ENCODE assay signal across 26 mouse cellular contexts in the genomic region with DNA sequence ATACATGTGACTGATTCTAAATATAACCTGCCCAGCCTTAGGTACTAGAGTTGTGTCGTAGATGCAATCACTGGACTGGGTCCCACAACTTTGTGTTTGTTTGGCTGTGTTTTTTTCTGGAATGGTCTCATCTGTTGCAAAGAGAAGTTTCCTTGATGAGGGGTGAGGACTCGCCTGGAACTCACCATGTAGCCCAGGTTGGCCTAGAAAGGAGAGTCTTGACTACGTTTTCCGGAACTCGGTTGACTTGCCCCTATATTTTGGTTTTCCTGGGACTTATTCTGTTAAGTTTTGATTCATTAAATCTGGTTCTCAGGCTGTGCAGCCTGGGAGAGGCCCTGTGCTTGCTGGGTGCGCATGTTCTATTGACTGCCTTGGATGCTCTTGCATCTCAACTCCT. TPM values are rescaled to one million over a fixed set of nuclear protein-coding genes. Genes with fewer than 3 reads are reported as not detected.
DNase-seq lines count a peak whose midpoint lies in the region; ATAC-seq lines count a peak whose summit lies in the region.
"Had no signal": no experiment of that assay in that cellular context is flagged by ENCODE, and none has a peak within 500 bp of the region (broad histone marks: within the 10 kb centered on the region; RNA-seq: fewer than 3 reads in every experiment).

No protein-coding gene starts in this region.

- H3K4me2 ChIP-seq in midbrain, embryonic 11.5 days: no peak overlapping the region
- H3K4me2 ChIP-seq in midbrain, embryonic 13.5 days (replicated peaks): no peak overlapping the region

- ATAC-seq in midbrain, embryonic 11.5 days (ENCODE audit: low FRiP score): no peak
- no peak for ATAC-seq in midbrain, embryonic 13.5 days
- ATAC-seq: activated CD4-positive, CD25-positive, alpha-beta regulatory T cell, adult 4 months; CD4-positive, CD25-positive, alpha-beta regulatory T cell, adult 4 months; Patski had no signal

- H3K4me1 ChIP-seq in heart, embryonic 10.5 days: peaks cover 13% of the 10 kb centered on the region
- peaks cover 10% of the 10 kb centered on the region; the same call in 1 of the 2 replicates for H3K4me1 ChIP-seq in midbrain, embryonic 11.5 days (ENCODE audit: control insufficient read depth, insufficient read depth, low read length)
- peaks cover 16% of the 10 kb centered on the region for H3K4me1 ChIP-seq in midbrain, embryonic 13.5 days (replicated peaks)

- intact Hi-C loops in heart, postnatal 36 days (cut with DNase I): no loop called here

- no peaks in the 10 kb centered on the region for H3K9me3 ChIP-seq in heart, embryonic 10.5 days
- no peaks in the 10 kb centered on the region for H3K9me3 ChIP-seq in midbrain, embryonic 11.5 days (ENCODE audit: control insufficient read depth, low read length)
- no peaks in the 10 kb centered on the region for H3K9me3 ChIP-seq in midbrain, embryonic 13.5 days
- H3K9me3 ChIP-seq: G1E had no signal

- peak; percentile 54 for DNase-seq in heart, adult 11 months
- no peak for DNase-seq in heart, adult 18-20 months
- peak; percentile 42 for DNase-seq in heart, embryonic 10.5 days (ENCODE audit: low spot score)
- DNase-seq in heart, postnatal 36 days: no peak
- peak; percentile 56 for DNase-seq in midbrain, embryonic 11.5 days (ENCODE audit: low spot score, missing footprints)
- DNase-seq: adrenal gland, adult 2 months; adrenal gland, adult 8-10 months; adrenal gland, postnatal 10 days; adrenal gland, postnatal 14 days; adrenal gland, postnatal 25 days; adrenal gland, postnatal 36 days; B cell, adult 2 months; cerebellum, adult 11 months; cerebellum, adult 11-12 months; cerebellum, adult 18-20 months had no signal

- H3K4me3 ChIP-seq in heart, embryonic 10.5 days: no peak overlapping the region
- H3K4me3 ChIP-seq in midbrain, embryonic 11.5 days (ENCODE audit: low read depth, low read length): no peak overlapping the region
- no peak overlapping the region for H3K4me3 ChIP-seq in midbrain, embryonic 13.5 days (replicated peaks)

- 88% methylated on average over 6 of the region's 6 CpGs for WGBS in heart, embryonic 10.5 days
- WGBS in midbrain, embryonic 11.5 days: 94% methylated on average over 6 of the region's 6 CpGs
- 92% methylated on average over 6 of the region's 6 CpGs for WGBS in midbrain, embryonic 13.5 days

- H3K27ac ChIP-seq in heart, embryonic 10.5 days: no peak overlapping the region
- no peak overlapping the region for H3K27ac ChIP-seq in midbrain, embryonic 11.5 days (ENCODE audit: low read depth, low read length)
- no peak overlapping the region for H3K27ac ChIP-seq in midbrain, embryonic 13.5 days

- no peaks in the 10 kb centered on the region for H3K36me3 ChIP-seq in heart, embryonic 10.5 days
- H3K36me3 ChIP-seq in midbrain, embryonic 11.5 days (ENCODE audit: control insufficient read depth, insufficient read depth, low read length): no peaks in the 10 kb centered on the region
- no peaks in the 10 kb centered on the region for H3K36me3 ChIP-seq in midbrain, embryonic 13.5 days
- H3K36me3 ChIP-seq: G1E had no signal

- no peak overlapping the region for H3K9ac ChIP-seq in midbrain, embryonic 11.5 days (ENCODE audit: low read length)
- H3K9ac ChIP-seq in midbrain, embryonic 13.5 days (replicated peaks): no peak overlapping the region

- H3K27me3 ChIP-seq in heart, embryonic 10.5 days (ENCODE audit: insufficient read depth, poor library complexity, severe bottlenecking): peaks cover 39% of the 10 kb centered on the region; the same call in 1 of the 2 replicates
- H3K27me3 ChIP-seq in midbrain, embryonic 11.5 days (ENCODE audit: control insufficient read depth, insufficient read depth, low read length): peaks cover 10% of the 10 kb centered on the region
- H3K27me3 ChIP-seq in midbrain, embryonic 13.5 days: peaks cover 40% of the 10 kb centered on the region
- H3K27me3 ChIP-seq: CH12.LX had no signal

RNA-seq across cellular contexts. Expression of a gene that starts 1.2 kb away (rescaled TPM):
- total RNA-seq in heart, adult 18-20 months (2021): under 1 TPM in 1 of 2 experiments, not detected in 1; 0.31 TPM
- 0.43 and 0.53 TPM in 2 replicates for polyA plus RNA-seq in heart, embryonic 10.5 days (2016; fragmentation: Nextera tagmentation; extraction: Ambion mirVana)
- total RNA-seq in heart, postnatal 36 days (2021): not detected
- polyA plus RNA-seq in midbrain, embryonic 11.5 days (2014; fragmentation: Nextera tagmentation; extraction: Ambion mirVana): 0.61 TPM in 2 replicates
- polyA plus RNA-seq in midbrain, embryonic 13.5 days (2015; fragmentation: Nextera tagmentation; extraction: Ambion mirVana): 0.73 and 0.79 TPM in 2 replicates
- total RNA-seq: adrenal gland, postnatal 14 days; adrenal gland, postnatal 25 days; adrenal gland, postnatal 36 days; CH12.LX; MEL had no signal
- polyA plus RNA-seq: C2C12, G1E had no signal

RNA-seq across cellular contexts. Expression of a gene that starts 30.1 kb away (rescaled TPM):
- not detected for total RNA-seq in heart, adult 18-20 months (2021)
- polyA plus RNA-seq in heart, embryonic 10.5 days (2016; fragmentation: Nextera tagmentation; extraction: Ambion mirVana): 0.06 and 0.09 TPM in 2 replicates
- total RNA-seq in heart, postnatal 36 days (2021): not detected
- not detected in 2 replicates for polyA plus RNA-seq in midbrain, embryonic 11.5 days (2014; fragmentation: Nextera tagmentation; extraction: Ambion mirVana)
- not detected in 2 replicates for polyA plus RNA-seq in midbrain, embryonic 13.5 days (2015; fragmentation: Nextera tagmentation; extraction: Ambion mirVana)
- total RNA-seq: adrenal gland, adult 18-20 months; adrenal gland, adult 2 months; adrenal gland, adult 8-10 months; adrenal gland, postnatal 10 days; adrenal gland, postnatal 14 days; adrenal gland, postnatal 25 days; adrenal gland, postnatal 36 days; adrenal gland, postnatal 4 days; G1E; MEL had no signal
- polyA plus RNA-seq: adrenal gland, adult 2 months; brain, embryonic 14.5 days; C2C12; G1E; Patski had no signal

RNA-seq across cellular contexts. Expression of a gene that starts 33.4 kb away (rescaled TPM):
- not detected for total RNA-seq in heart, adult 18-20 months (2021)
- not detected in 2 replicates for polyA plus RNA-seq in heart, embryonic 10.5 days (2016; fragmentation: Nextera tagmentation; extraction: Ambion mirVana)
- not detected for total RNA-seq in heart, postnatal 36 days (2021)
- not detected in 2 replicates for polyA plus RNA-seq in midbrain, embryonic 11.5 days (2014; fragmentation: Nextera tagmentation; extraction: Ambion mirVana)
- not detected in 2 replicates for polyA plus RNA-seq in midbrain, embryonic 13.5 days (2015; fragmentation: Nextera tagmentation; extraction: Ambion mirVana)
- total RNA-seq: adrenal gland, adult 18-20 months; adrenal gland, adult 2 months; adrenal gland, adult 8-10 months; adrenal gland, postnatal 10 days; adrenal gland, postnatal 14 days; adrenal gland, postnatal 25 days; adrenal gland, postnatal 36 days; adrenal gland, postnatal 4 days; G1E; MEL had no signal
- polyA plus RNA-seq: adrenal gland, adult 2 months; brain, embryonic 14.5 days; C2C12; CD4-positive, CD25-positive, alpha-beta regulatory T cell, adult 4 months; G1E; Patski had no signal

Comparison
In these comparisons a context has a peak if more than half of its experiments do, and no peak if none do; other contexts are left out.
1. DNase-seq: peak in heart, adult 11 months (single experiment), heart, embryonic 10.5 days (single experiment) and midbrain, embryonic 11.5 days (single experiment); none in heart, adult 18-20 months (0 of 2) and heart, postnatal 36 days (0 of 2).